Mouse (Mus musculus): Measurements from ENCODE around the gene Mrpl42. TPM values are rescaled to one million over a fixed set of nuclear protein-coding genes. Genes with fewer than 3 reads are reported as not detected.

The Mrpl42 gene
- polyA plus RNA-seq, 2 experiments, result 110 to 217 TPM

GRCm38 (mm10) chr10:95503443-95504235 is 1.9 kb upstream of the Mrpl42 start:
- ATAC-seq (ENCODE audit: insufficient read depth) (no peak), DNase-seq (ENCODE audit: low read depth in 3 of 3, low spot score in 3 of 3) (no peak)
- 77% methylated on average over 14 of the region's 14 CpGs for WGBS (ENCODE audit: insufficient replicate concordance)
- H3K4me2 ChIP-seq (ENCODE audit: low read depth), result no peak overlapping the region
- H3K4me3 ChIP-seq (ENCODE audit: insufficient read depth in 1 of 2, low read depth in 2 of 2, low read length in 2 of 2), result no peak overlapping the region
- H3K9ac ChIP-seq (replicated peaks), result no peak overlapping the region
- no peaks in the 10 kb centered on the region for H3K36me3 ChIP-seq (replicated peaks; ENCODE audit: control insufficient read depth, insufficient read depth, low read depth)
- no peak overlapping the region for H3K27ac ChIP-seq
- H3K27me3 ChIP-seq (ENCODE audit: control insufficient read depth, insufficient read depth, low read length), result no peaks in the 10 kb centered on the region
- no peaks in the 10 kb centered on the region for H3K9me3 ChIP-seq (ENCODE audit: control insufficient read depth, low read length)
- peaks cover 5 to 8% of the 10 kb centered on the region in 2 experiments for H3K4me1 ChIP-seq (replicated peaks; ENCODE audit: control insufficient read depth in 2 of 2, insufficient read depth in 2 of 2, low read length in 1 of 2)
- TF ChIP-seq CTCF (IDR thresholded peaks at IDR 0.05; ENCODE audit: low read depth) (no peak), EP300 (IDR thresholded peaks at IDR 0.05; ENCODE audit: low read depth) (no peak)

GRCm38 (mm10) chr10:95501033-95501432 is 707 bp downstream of the Mrpl42 start:
- 0 out of 2 replicates have a peak overlapping the region, but pooled peaks have one; percentile 12 for H3K27ac ChIP-seq

GRCm38 (mm10) chr10:95494268-95494667 is 7.5 kb downstream of the Mrpl42 start:
- DNase-seq (ENCODE audit: low read depth in 3 of 3, low spot score in 3 of 3) (no peak), ATAC-seq (ENCODE audit: insufficient read depth) (no peak)
- no peak overlapping the region for H3K27ac ChIP-seq
- H3K9ac ChIP-seq (replicated peaks), result no peak overlapping the region
- H3K4me2 ChIP-seq (ENCODE audit: low read depth), result no peak overlapping the region
- WGBS (ENCODE audit: insufficient replicate concordance), result 71% methylated on average over 5 of the region's 5 CpGs
- no peaks in the 10 kb centered on the region for H3K4me1 ChIP-seq (replicated peaks; ENCODE audit: control insufficient read depth in 2 of 2, insufficient read depth in 2 of 2, low read length in 1 of 2)
- H3K27me3 ChIP-seq (ENCODE audit: control insufficient read depth, insufficient read depth, low read length), result no peaks in the 10 kb centered on the region
- H3K9me3 ChIP-seq (ENCODE audit: control insufficient read depth, low read length), result no peaks in the 10 kb centered on the region
- H3K4me3 ChIP-seq (ENCODE audit: insufficient read depth in 1 of 2, low read depth in 2 of 2, low read length in 2 of 2), result no peak overlapping the region
- no peak for TF ChIP-seq CTCF (IDR thresholded peaks at IDR 0.05; ENCODE audit: low read depth)
- H3K36me3 ChIP-seq (replicated peaks; ENCODE audit: control insufficient read depth, insufficient read depth, low read depth), result peaks cover 39% of the 10 kb centered on the region

More at GRCm38 (mm10) chr10:95501033-95501432, 707 bp downstream of the Mrpl42 start:
- Histone ChIP-seq H3K4me1 (replicated peaks; ENCODE audit: control insufficient read depth in 2 of 2, insufficient read depth in 2 of 2, low read length in 1 of 2) (peaks cover 5 to 8% of the 10 kb centered on the region in 2 experiments), H3K4me3 (ENCODE audit: insufficient read depth in 1 of 2, low read depth in 2 of 2, low read length in 2 of 2) (peak overlapping the region; percentile 60 to 95), H3K4me2 (ENCODE audit: low read depth) (peak overlapping the region; percentile 82), H3K27me3 (ENCODE audit: control insufficient read depth, insufficient read depth, low read length) (no peaks in the 10 kb centered on the region), H3K9ac (replicated peaks) (peak overlapping the region; percentile 55), H3K9me3 (ENCODE audit: control insufficient read depth, low read length) (no peaks in the 10 kb centered on the region), H3K36me3 (replicated peaks; ENCODE audit: control insufficient read depth, insufficient read depth, low read depth) (no peaks in the 10 kb centered on the region; the same call in 1 of the 2 replicates)
- 2% methylated on average over 7 of the region's 7 CpGs for WGBS (ENCODE audit: insufficient replicate concordance)
- no peak for ATAC-seq (ENCODE audit: insufficient read depth)
- TF ChIP-seq CTCF (IDR thresholded peaks at IDR 0.05; ENCODE audit: low read depth), result no peak
- TF ChIP-seq EP300 (IDR thresholded peaks at IDR 0.05; ENCODE audit: low read depth), result no peak
- no peak for DNase-seq (ENCODE audit: low read depth in 3 of 3, low spot score in 3 of 3)

GRCm38 (mm10) chr10:95489653-95490052 is 12.1 kb downstream of the Mrpl42 start:
- H3K4me3 ChIP-seq (ENCODE audit: insufficient read depth in 1 of 2, low read depth in 2 of 2, low read length in 2 of 2), result no peak overlapping the region
- no peaks in the 10 kb centered on the region for H3K4me1 ChIP-seq (replicated peaks; ENCODE audit: control insufficient read depth in 2 of 2, insufficient read depth in 2 of 2, low read length in 1 of 2)
- H3K27ac ChIP-seq, result no peak overlapping the region
- no peak for TF ChIP-seq EP300 (IDR thresholded peaks at IDR 0.05; ENCODE audit: low read depth)
- TF ChIP-seq CTCF (IDR thresholded peaks at IDR 0.05; ENCODE audit: low read depth), result peak; percentile 55
- ATAC-seq (ENCODE audit: insufficient read depth), result no peak
- no peaks in the 10 kb centered on the region for H3K27me3 ChIP-seq (ENCODE audit: control insufficient read depth, insufficient read depth, low read length)
- no peak overlapping the region for H3K9ac ChIP-seq (replicated peaks)
- no peaks in the 10 kb centered on the region for H3K9me3 ChIP-seq (ENCODE audit: control insufficient read depth, low read length)
- no peak for DNase-seq (ENCODE audit: low read depth in 3 of 3, low spot score in 3 of 3)
- H3K4me2 ChIP-seq (ENCODE audit: low read depth), result no peak overlapping the region
- peaks cover 42% of the 10 kb centered on the region for H3K36me3 ChIP-seq (replicated peaks; ENCODE audit: control insufficient read depth, insufficient read depth, low read depth)
- 63% methylated on average over 2 of the region's 2 CpGs for WGBS (ENCODE audit: insufficient replicate concordance)

GRCm38 (mm10) chr10:95477516-95477915 is 24.2 kb downstream of the Mrpl42 start:
- H3K36me3 ChIP-seq (replicated peaks; ENCODE audit: control insufficient read depth, insufficient read depth, low read depth), result no peaks in the 10 kb centered on the region; the same call in 1 of the 2 replicates
- no peak overlapping the region for H3K4me2 ChIP-seq (ENCODE audit: low read depth)
- H3K4me3 ChIP-seq (ENCODE audit: insufficient read depth in 1 of 2, low read depth in 2 of 2, low read length in 2 of 2), result no peak overlapping the region
- TF ChIP-seq EP300 (IDR thresholded peaks at IDR 0.05; ENCODE audit: low read depth) (no peak), CTCF (IDR thresholded peaks at IDR 0.05; ENCODE audit: low read depth) (no peak)
- WGBS (ENCODE audit: insufficient replicate concordance), result 66% methylated on average over 11 of the region's 11 CpGs
- no peak overlapping the region for H3K27ac ChIP-seq
- H3K9me3 ChIP-seq (ENCODE audit: control insufficient read depth, low read length), result no peaks in the 10 kb centered on the region
- no peaks in the 10 kb centered on the region for H3K4me1 ChIP-seq (replicated peaks; ENCODE audit: control insufficient read depth in 2 of 2, insufficient read depth in 2 of 2, low read length in 1 of 2)
- ATAC-seq (ENCODE audit: insufficient read depth), result no peak
- no peak for DNase-seq (ENCODE audit: low read depth in 3 of 3, low spot score in 3 of 3)
- H3K9ac ChIP-seq (replicated peaks), result no peak overlapping the region
- H3K27me3 ChIP-seq (ENCODE audit: control insufficient read depth, insufficient read depth, low read length), result no peaks in the 10 kb centered on the region
